Mouse (Mus musculus) thymus, adult 2 months (tissue): ENCODE measurements around the gene Spata31d1d.

ENCODE experiments used
- CTCF ChIP-seq: fragments of 200-500 bp; IDR thresholded peaks from 2 replicates; pipeline ENCODE4 v1.5.1; 2012; ENCODE audit warnings: mild to moderate bottlenecking, control low read depth, low read length, moderate library complexity, borderline replicate concordance; ENCODE audit not compliant: control insufficient read depth, poor library complexity, insufficient read depth; ENCODE audit errors: extremely low read depth
- POLR2A ChIP-seq: fragments of 200-500 bp; IDR thresholded peaks from 2 replicates; pipeline ENCODE4 v1.6.1; 2012; ENCODE audit warnings: mild to moderate bottlenecking, low read length, control low read depth, moderate library complexity; ENCODE audit not compliant: control insufficient read depth, poor library complexity, insufficient read depth; ENCODE audit errors: extremely low read depth

DNA sequence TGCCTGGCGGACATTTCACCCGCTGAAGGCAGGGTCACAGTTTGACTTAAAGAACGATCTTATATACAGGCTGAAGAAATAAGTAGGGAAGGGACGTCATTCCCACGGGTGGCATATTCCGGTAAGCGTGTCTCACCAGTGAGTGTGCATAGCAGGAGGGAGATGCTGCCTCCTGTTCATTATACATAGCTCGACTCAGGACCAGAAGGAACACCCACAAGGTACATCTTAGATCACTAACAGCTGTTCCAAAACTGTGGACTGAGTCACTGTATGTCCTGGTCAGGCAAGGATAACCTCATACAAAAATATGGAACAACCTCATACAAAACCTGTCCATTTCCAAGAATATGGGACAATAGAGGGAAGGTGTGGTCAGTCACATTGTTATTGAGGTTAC lies 32.4 kb downstream of the Spata31d1d start:
- no peak for TF ChIP-seq CTCF
- TF ChIP-seq POLR2A: no peak
